Mouse (Mus musculus): ENCODE data around the gene H2-M10.4. TPM values are rescaled to one million over a fixed set of nuclear protein-coding genes. Genes with fewer than 3 reads are reported as not detected.
"Not testable (repeated sequence)": the region's sequence is repeated elsewhere in the genome, so short reads cannot be mapped to it uniquely, and the experiment has no call there.

The H2-M10.4 gene
- not detected for polyA plus RNA-seq (2017; shearing (Covaris generic))

GRCm38 (mm10) chr17:36462234-36462633, at the start of gene H2-M10.4:
Gene H2-M10.4 (minus strand): TSS chr17:36462334.
- ATAC-seq = no peak

GRCm38 (mm10) chr17:36503910-36504309, 41.8 kb upstream of the H2-M10.4 start:
- no peak for ATAC-seq

GRCm38 (mm10) chr17:36500435-36500834, 38.3 kb upstream of the H2-M10.4 start:
- ATAC-seq = no peak

- not testable (repeated sequence) for ATAC-seq
Observed at GRCm38 (mm10) chr17:36488181-36488580, 26.0 kb upstream of the H2-M10.4 start.

- ATAC-seq = no peak
Observed at GRCm38 (mm10) chr17:36486687-36487230, 24.6 kb upstream of the H2-M10.4 start.

- ATAC-seq = no peak
Observed at GRCm38 (mm10) chr17:36483865-36484264, 21.7 kb upstream of the H2-M10.4 start.

GRCm38 (mm10) chr17:36456260-36456659, 5.9 kb downstream of the H2-M10.4 start:
- no peak for ATAC-seq

GRCm38 (mm10) chr17:36431411-36431810, 30.7 kb downstream of the H2-M10.4 start:
- ATAC-seq = no peak

GRCm38 (mm10) chr17:36418091-36418754, 43.9 kb downstream of the H2-M10.4 start:
- ATAC-seq = peak; percentile 56

- ATAC-seq = no peak
Observed at GRCm38 (mm10) chr17:36417416-36417815, 44.7 kb downstream of the H2-M10.4 start.

GRCm38 (mm10) chr17:36415407-36415806, 46.7 kb downstream of the H2-M10.4 start:
- ATAC-seq = peak; percentile 47

- ATAC-seq = peak; percentile 45
Observed at GRCm38 (mm10) chr17:36414361-36414760, 47.8 kb downstream of the H2-M10.4 start.

Other genes starting within 250 kb of the H2-M10.4 start
- 100 to 1,000 TPM; 191 to 211 TPM for gene Rpp21, start 204.3 kb downstream of the H2-M10.4 start, polyA plus RNA-seq (2017; shearing (Covaris generic))
- 10 to 100 TPM; 17.2 to 25.9 TPM for gene Trim39, start 190.1 kb downstream of the H2-M10.4 start, polyA plus RNA-seq (2017; shearing (Covaris generic))
- gene H2-M10.2, start 175.8 kb downstream of the H2-M10.4 start, polyA plus RNA-seq (2017; shearing (Covaris generic)) = under 1 TPM in 1 of 2 experiments, not detected in 1; 0.39 TPM
- gene H2-M10.1, start 136.2 kb downstream of the H2-M10.4 start, polyA plus RNA-seq (2017; shearing (Covaris generic)) = not detected
- not detected for gene H2-M10.3, start 93.9 kb downstream of the H2-M10.4 start, polyA plus RNA-seq (2017; shearing (Covaris generic))
- gene H2-M11, start 84.7 kb upstream of the H2-M10.4 start, polyA plus RNA-seq (2017; shearing (Covaris generic)) = not detected
- gene H2-M9, start 180.3 kb upstream of the H2-M10.4 start, polyA plus RNA-seq (2017; shearing (Covaris generic)) = not detected
- not detected for gene H2-M1, start 209.9 kb upstream of the H2-M10.4 start, polyA plus RNA-seq (2017; shearing (Covaris generic))